Mouse (Mus musculus): ENCODE measurements around the gene Stard13. TPM values are rescaled to one million over a fixed set of nuclear protein-coding genes. Genes with fewer than 3 reads are reported as not detected.

Stard13 gene
- polyA plus RNA-seq, 1 experiment: not detected

DNA sequence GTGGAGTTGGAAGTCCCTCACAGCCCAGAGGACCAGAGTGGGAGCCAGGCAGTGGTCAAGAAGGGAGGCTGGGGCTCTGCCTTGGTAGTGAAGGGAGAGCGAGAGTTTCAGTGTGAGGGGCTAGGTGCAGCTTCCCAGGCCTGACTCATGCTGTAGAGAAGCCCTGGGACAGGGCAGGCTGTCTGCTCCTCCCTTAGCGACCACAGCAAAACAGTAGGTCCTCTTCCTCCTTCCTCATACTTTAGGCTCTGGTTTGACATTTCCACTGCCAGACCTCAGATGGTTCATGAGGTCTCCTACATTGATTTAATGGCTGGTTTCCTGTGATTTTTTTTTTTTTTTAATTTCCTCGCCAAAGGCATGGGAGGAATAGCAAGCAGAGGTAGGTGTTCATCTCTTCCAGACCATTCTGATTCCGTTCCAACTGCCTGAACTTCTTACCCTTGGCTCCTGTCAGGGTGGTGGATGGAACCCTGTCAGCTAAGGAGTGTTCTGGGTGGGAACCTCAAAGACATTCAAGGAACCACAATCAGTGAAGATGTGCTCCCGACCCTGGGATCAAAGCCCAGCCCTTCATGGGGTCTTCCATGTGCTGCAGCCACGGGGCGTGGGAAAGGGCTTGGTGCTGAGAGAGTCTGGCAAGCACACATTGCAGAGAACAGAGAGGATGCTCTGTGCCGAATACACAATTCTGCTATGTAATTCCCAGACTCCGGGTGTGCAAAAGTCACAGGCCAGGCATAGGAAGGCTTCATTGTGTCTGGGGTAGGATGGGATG, 147.0 kb downstream of the Stard13 start:
- TF ChIP-seq GATA1 (IDR thresholded peaks at IDR 0.05; ENCODE audit: low read length): no peak

DNA sequence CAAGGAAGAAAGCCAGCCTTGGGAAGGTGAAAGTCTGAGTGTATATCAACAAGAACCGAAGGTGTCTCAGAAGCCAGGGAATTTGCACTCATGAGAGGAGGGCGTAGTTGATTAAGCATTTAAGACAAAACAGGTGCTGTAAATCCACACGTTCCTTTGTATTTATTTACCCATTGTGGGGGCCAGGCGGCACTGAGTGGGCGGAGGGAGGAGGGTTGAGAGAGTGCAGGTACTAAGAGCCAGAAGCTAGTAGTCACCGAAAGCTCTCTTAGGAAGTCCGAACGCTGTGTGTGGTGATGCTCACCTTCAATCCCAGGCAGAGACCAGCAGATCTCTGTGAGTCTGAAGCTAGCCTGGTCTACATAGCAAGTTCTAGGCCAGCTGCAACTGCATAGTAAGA, 147.9 kb downstream of the Stard13 start:
- no peak for TF ChIP-seq GATA1 (IDR thresholded peaks at IDR 0.05; ENCODE audit: low read length)

DNA sequence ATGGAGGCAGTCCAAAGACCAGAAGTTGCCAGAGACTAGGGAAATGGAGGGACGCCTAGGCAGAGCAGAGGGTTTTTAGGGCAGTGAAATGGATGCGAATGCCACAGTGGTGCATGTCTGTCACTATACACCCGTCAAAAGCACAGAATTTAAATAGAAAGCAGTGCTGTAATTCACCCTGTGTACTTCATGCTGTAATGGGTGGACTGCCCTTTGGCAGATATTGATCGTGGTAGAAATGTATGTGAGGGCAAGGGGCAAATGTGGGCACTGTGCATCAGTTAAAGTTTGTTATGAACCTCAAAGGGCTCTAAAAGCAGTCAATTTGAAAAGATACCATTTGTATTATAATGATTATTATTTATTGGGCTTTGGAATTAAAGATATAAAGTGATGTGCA, 153.4 kb downstream of the Stard13 start:
- TF ChIP-seq GATA1 (IDR thresholded peaks at IDR 0.05; ENCODE audit: low read length): no peak

DNA sequence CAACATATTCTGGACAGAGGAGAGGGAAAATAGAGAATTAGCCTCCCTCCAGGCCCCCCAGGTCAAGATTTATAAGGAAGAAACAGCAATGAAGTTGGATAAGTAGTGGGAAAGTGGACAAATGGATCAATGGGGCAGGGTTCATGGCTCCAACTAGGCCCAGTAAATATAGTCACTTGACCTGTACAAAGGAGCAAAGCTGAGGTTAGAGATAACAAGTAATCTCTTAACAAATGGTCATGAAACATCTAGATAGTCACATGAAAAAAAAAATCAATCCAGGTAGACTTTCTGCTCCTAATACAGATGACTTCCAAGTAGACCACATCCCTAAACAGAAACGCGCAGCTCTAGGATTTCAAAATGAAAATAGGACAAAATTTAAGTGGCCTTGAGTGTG, 155.7 kb downstream of the Stard13 start:
- no peak for TF ChIP-seq GATA1 (IDR thresholded peaks at IDR 0.05; ENCODE audit: low read length)

DNA sequence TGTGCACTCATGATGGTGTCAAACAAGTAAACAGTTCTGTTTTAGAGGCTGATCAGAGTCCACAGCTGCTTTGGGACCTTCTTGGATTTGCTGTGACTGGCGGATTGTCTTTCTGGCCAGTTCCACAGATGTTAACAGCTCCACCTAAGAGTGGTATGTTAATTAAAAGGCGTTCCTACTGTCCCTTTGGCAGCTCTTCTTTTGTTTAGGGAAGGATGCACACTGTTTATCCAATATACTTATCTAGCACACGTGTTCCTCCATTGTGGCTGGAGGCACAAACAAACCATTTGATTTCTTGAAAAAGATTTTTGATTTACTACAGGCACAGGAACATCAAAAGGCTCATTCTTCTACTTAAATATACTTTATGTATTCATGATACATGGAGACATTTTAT, 156.7 kb downstream of the Stard13 start:
- TF ChIP-seq GATA1 (IDR thresholded peaks at IDR 0.05; ENCODE audit: low read length): no peak

DNA sequence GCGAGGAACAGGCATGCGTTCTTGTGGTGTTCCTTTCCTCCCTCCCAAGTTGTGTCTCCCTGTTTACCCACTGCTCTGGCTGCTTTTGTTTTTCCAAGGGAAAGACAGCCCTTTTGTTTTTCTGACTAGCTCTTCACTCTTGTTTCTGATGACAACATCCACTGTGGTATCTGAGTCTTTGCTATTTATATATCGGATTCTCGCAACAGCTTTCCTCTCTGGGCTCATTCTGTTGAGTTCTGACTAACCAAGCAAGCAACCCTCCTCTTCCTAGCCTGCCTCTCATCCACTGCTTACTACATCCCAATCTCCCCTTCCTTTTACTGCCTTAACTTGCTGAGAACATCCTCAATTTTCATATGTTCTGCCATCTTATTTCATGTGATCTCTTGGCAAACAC, 159.4 kb downstream of the Stard13 start:
- no peak for TF ChIP-seq GATA1 (IDR thresholded peaks at IDR 0.05; ENCODE audit: low read length)

DNA sequence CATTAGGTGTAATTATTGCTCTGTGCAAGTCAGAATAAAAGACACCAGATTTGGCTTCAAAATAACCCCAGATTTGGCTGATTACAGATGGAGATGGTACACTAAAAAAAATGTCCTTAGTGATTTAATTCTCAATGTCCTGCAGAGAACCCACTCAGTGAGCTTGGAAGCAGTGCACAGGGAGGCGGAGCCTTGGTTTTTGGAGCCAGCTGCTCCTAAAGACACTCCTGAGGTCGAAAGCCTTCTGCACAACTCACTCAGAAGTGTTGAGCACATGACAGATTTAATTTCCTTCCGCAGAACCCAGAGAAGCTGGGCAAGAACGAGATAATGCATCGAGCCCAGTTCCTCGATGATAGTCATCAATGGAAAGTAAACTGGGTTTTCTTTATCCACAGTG, 162.2 kb downstream of the Stard13 start:
- no peak for TF ChIP-seq GATA1 (IDR thresholded peaks at IDR 0.05; ENCODE audit: low read length)

DNA sequence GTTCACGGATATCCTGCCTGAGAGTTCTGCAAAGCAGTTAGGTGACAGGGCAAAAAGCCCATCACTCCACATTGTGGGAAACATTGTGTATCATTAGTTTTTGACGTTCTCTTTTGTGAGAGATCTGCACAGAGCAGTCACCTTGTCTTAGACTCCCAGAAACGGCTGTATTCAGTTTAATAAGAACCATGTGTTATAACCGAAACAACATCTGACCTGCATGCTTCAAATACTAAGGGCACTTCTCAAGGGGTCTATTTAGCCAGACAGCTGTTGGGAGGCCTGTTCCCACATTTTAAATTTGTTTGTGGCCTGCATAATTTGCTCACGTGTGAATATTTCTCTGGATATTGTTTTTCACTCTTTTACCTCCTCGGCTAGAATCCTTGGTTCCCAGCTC, 162.7 kb downstream of the Stard13 start:
- TF ChIP-seq GATA1 (IDR thresholded peaks at IDR 0.05; ENCODE audit: low read length): no peak

DNA sequence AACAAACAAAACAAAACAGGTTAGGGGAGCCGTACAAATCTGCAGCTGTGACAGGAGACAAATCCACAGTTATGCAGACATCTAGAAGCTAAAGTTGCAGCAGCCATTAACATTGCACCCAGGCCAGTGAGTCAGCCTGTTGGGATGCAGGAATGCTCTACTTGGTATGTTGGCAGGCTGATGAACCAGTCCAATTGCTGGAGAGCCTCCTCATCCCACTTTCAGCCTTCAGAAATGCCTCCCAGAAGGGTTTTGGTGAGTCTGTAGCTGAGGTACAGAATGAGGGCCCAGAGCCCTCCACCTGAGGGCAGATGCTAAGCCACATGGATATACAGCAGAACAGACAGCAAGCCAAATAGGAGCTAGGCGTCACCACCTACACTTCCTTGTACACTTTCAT, 164.1 kb downstream of the Stard13 start:
- TF ChIP-seq GATA1 (IDR thresholded peaks at IDR 0.05; ENCODE audit: low read length): no peak

DNA sequence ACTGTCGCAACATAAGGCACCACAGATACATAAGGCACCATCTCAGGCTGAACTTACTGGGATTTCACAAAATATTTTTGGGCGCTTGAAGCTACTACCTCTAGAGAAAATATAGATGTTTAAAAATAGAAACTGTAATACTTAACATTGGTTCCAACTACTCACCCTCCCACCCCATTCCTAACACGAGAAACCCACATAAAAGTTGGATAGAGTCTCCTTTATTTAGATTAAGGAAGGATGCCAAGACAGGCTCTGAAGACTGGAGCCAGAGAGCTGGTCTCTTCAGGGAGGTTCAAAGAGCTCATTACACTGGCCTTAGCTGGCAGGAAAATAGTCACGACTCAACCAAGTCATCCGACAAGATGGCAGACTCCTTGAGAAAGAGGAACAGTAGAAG, 167.6 kb downstream of the Stard13 start:
- no peak for TF ChIP-seq GATA1 (IDR thresholded peaks at IDR 0.05; ENCODE audit: low read length)

DNA sequence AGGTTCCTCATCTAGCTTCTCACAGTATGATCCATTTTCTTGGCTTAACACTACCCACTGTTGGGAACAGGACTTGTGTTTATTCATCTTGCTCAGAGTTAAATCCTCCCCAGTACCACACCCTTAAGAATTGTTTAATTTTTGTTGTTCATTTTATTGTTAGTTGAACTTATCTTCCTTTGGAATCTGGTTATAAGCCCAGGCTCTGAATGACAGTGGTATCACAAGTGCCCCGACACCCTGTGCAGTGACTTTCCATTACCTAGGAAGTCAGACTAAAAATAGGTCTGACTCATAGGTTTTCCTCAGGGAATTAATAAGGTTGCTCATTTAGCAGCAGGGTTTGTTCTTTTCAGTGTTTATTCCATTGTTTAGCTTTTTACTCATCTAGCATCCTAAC, 168.4 kb downstream of the Stard13 start:
- no peak for TF ChIP-seq GATA1 (IDR thresholded peaks at IDR 0.05; ENCODE audit: low read length)

DNA sequence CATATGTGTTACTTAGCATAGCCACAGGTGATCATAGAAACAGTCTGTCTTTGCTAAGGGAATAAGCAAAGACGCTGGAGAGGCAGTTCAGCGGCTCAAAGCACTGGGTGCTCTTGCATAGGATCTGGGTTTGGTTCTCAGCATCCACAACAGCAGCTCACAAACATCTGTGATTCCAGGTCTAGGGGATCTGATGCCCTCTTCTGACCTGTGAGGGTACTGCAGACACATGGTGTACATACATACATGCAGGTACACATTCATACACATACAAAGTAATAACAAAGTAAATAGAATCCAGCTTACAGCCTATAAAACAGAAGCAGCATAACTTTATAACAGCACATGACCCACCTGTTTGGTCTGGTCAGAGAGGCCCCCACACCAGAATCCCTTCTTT, 171.7 kb downstream of the Stard13 start:
- TF ChIP-seq GATA1 (IDR thresholded peaks at IDR 0.05; ENCODE audit: low read length): no peak

DNA sequence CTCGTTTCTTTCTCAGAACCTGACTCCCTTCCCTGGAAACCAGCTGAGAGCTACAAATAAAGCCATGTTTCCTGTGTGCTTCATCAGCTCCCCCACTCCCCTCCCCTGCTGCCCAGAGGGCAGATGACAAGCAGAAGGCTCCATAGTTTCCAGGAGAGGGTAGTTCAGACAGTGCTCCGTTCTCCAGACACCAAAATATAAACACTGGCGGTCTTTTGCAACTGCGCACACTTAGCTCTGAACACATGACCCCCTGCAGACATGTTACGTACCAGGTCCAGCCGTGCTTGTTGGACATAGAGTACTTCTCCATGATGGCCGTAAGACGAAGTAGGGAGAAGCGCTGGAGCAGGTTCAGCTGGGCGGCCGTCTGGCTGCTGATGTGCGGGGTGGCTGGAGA, 173.2 kb downstream of the Stard13 start:
- TF ChIP-seq GATA1 (IDR thresholded peaks at IDR 0.05; ENCODE audit: low read length): no peak

DNA sequence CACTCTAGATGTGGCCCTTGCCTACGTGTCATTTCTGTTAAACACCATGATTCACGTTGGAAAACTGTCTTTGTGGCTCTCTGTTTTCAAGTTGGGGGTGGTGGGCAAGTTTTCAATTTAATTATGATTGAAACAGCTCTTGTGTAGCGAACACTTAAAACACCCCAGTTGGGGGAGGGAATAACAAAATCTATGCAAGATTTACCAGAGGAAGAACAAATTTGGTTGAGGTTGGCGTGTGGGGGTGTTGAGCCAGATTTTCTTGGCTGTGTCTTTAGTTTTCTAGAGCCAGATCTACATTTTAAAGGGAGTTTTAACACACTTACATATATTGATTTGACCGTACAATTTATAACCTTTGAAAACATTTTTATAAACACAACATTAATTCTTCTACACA, 173.9 kb downstream of the Stard13 start:
- no peak for TF ChIP-seq GATA1 (IDR thresholded peaks at IDR 0.05; ENCODE audit: low read length)

DNA sequence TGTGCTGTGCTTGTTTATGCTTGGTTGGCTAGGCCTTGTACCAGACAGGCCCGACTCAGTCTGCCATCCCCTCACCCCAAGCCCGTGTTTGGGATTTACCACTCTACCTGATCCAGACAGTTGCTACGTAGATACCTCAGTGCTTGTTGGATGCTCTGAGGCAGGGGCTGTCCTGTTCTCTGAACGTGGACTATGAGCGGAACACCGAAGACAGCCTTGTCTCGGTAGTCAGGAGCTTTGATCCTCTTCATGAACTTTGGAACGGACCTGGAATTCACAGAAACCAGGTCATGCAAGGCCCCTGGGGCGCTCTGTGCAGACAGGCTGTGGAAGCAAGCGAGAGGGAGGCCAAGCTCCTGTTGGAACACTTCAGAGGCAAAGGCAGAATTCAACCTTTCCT, 174.3 kb downstream of the Stard13 start:
- no peak for TF ChIP-seq GATA1 (IDR thresholded peaks at IDR 0.05; ENCODE audit: low read length)

DNA sequence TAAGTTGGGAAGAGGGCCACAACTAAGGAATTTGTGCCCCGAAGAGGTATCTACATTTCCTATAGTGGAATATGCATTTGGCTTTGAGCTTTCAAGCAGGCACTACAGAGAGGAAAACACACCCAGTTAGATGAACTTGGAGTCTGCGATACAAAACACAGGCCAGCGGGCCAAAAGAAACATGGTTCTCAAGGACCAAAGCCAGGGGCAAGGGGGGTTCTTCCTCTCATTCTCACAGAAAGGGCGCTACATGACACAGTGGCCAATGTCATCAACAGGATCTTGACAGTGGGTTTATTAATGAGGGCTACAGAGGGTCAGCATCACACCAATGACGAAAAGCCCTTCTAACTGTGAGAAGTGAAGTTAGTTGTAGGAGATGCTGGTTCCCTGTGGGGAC, 175.9 kb downstream of the Stard13 start:
- no peak for TF ChIP-seq GATA1 (IDR thresholded peaks at IDR 0.05; ENCODE audit: low read length)

DNA sequence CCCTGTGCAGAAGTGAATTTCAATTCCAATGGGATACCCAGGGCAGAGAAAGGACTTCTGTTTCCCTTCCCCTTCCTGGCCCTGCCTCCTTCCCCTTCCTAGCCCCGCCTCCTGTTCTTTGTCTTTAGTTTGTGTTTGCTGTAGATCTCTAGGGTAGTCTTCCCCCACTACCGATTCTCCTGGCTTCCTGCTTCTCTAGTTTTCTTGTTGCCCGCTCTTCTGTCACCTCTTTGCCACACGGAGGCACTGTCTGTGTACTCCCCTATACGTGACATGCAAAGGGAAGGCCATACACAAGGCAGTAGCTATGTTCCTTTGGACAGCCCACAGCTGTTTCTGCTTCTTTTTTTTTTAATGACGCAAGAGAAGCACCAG, 176.7 kb downstream of the Stard13 start:
- TF ChIP-seq GATA1 (IDR thresholded peaks at IDR 0.05; ENCODE audit: low read length): no peak

All from G1E-ER4 (cell line).